Mouse (Mus musculus) thymus, postnatal 25 days (tissue): ENCODE data around the gene Agk.

ENCODE experiments used
- DNase-seq: peaks from one replicate; pipeline ENCODE4 v3.0.0; 2022

Agk gene

GRCm38 (mm10) chr6:40413565-40413964 is 88.6 kb downstream of the Agk start:
- DNase-seq, result no peak

DNA sequence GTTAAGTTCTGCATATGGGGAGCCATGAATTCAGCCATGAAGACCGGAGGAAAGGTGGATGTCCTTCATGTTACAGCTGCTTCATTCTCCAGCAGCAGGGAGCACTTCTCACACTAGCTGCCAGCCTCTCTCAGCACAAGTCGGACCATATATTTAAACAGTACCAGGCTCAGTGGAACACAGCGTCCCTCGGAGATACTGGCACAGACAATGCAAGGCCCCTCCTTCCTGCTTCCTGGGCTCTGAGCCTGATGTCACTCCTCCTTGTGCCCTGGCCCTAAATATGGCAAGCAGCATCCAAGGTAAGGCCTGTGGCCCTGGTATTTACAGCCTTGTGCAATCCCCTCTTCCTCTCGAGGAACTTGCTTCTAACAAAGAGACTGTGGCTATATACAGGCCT is 90.8 kb downstream of the Agk start:
- no peak for DNase-seq

DNA sequence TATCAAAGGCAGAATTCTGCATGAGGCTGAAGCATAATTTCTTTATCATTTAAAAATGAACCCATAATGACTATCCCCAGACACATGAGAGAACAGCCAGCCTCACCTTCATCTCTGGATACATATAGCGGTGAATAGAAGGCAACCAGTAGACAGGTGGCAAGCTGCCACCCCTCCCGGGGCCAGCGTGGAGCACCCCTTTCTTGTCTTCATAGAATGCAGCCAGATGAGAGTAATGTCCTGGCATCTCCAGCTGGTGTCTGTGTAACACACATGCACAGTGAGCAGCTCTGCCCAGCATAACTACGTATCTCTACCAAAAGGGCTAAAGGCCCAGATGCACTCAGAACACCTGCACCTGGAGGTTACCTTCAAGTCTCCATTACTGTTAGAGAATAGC is 93.4 kb downstream of the Agk start:
- no peak for DNase-seq

DNA sequence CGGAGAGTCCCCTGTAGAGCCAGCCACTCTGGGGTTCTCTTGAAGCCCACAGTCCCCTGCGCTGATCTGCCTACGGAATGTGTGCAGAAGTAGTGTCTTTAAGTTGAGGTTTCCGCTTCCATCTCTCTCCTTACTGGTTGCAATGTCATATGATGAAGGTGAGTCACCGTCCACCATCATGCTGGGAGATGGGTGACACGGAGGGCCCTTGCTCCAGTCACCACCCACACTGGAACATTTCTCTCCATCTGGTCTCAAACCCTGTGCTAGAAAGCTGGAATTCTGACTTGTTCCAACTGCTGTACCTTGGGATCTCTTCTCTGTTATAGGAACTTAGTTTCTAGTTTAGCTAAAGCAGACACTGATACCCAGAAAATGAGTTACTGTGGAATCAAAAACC is 96.1 kb downstream of the Agk start:
- no peak for DNase-seq

DNA sequence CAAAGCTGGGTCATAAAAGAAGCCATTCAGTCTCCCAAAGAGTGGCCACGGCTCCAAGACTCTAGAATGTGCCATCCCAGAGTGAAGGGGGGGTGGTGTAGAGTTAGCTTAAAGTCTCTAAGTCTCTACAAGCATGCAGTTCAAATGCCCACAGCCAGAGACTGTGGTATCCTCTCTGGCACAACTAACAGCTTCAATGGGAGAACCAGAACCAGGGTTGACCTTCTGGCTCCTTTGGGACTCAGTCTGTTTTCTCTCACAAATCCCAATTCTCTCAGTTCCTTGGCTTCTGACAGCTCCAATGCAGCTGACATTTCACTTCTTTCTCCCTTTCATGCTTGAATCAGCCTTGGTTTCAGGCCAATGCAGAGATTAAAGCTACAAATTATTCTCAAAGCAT is 98.0 kb downstream of the Agk start:
- DNase-seq, result no peak

GRCm38 (mm10) chr6:40423774-40424173 is 98.8 kb downstream of the Agk start:
- peak; percentile 62 for DNase-seq

DNA sequence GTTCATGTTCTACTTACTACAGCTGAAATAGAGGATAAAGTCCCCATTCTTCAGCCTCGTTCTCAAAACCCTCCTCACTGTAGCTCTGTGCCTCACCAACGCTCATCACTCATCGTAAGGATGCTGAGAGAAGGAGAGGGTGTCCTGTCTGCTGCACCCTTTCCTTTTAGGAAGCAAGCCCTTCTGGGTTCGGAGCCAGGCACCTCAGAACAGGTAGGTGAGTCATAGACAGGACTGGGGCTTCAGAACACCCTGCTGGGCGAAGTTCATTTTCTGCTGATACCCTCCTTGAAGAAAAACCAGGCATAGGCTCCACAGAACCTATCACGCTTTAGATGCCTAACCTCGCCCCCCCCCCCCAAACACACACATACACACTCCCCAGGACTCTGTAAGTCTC is 102.5 kb downstream of the Agk start:
- DNase-seq, result no peak

DNA sequence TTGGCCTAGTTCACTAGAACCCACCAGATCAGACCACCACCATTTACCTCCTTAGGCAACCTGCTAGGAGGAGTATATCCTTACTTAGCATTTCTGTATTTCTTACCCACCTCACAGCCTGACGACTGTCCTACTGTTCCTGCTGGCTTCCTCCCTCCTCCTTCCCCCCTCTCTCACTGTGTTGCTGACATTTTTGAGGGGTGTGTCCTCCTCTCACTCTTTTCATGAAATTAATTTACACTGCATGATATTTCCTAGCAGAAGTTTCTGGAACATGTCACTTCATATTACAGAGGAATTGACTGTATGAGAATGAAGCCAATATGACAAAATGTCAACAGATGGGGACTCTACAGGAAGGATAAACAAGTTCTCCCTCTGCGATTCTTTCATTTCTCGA is 103.7 kb downstream of the Agk start:
- no peak for DNase-seq

DNA sequence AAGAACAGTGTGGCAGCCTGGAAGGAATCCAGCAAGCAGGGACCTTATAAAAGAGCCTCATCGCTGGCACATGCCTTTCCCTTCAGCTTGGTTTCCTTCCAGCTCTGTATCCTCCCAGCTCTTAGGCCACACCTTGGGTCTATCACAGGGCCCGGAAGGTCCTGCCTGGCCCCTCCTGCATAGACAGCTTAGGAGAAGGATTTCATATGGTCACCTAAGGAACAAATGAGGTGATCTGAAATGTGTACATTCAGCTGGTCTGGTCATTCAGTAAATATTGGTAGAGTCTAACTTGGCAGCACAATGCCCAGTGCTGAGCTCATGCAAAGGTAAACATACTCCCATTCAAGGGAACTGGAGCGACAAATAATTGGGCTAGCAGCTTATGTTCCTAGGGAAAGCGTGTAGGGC is 104.6 kb downstream of the Agk start:
- DNase-seq, result no peak

GRCm38 (mm10) chr6:40430251-40430650 is 105.3 kb downstream of the Agk start:
- DNase-seq, result no peak

DNA sequence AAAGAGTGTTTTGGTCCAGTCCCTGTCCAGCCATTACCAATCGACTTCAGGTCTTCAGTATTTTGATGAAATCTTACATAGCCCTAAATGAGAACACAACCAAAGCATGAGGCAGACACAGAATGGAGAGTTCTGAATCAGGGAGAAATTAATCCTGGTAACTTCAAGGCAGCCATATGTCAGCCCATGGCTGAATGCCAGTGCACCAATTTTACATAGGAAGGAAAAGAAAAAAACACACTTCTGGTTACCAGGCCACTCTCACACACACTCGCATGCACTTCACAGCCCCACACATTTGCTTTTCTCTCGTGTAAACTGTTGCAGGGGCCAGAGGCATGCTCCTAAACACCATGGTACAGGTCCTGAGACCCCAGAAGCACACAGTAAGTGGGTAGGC is 105.9 kb downstream of the Agk start:
- no peak for DNase-seq

GRCm38 (mm10) chr6:40431356-40431755 is 106.4 kb downstream of the Agk start:
- DNase-seq, result no peak

DNA sequence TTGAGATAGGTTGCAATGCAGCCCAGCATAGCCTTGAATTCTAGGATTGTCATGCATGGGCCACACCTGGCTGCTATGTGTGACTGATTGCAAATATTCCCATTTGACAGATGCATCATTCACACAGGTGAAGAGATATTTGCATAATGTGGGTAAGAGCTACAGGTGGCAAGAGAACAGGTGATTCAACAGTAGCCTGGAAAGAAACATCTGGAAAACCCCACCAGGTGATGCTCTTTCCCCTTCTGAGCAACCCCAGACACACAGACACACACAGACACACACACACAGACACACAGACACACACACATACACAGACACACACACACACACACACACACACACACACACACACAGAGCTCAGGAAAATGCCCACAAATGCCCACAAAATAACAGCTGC is 106.8 kb downstream of the Agk start:
- DNase-seq, result no peak

- no peak for DNase-seq
These were observed 107.6 kb downstream of the Agk start for GRCm38 (mm10) chr6:40432346-40433275.

DNA sequence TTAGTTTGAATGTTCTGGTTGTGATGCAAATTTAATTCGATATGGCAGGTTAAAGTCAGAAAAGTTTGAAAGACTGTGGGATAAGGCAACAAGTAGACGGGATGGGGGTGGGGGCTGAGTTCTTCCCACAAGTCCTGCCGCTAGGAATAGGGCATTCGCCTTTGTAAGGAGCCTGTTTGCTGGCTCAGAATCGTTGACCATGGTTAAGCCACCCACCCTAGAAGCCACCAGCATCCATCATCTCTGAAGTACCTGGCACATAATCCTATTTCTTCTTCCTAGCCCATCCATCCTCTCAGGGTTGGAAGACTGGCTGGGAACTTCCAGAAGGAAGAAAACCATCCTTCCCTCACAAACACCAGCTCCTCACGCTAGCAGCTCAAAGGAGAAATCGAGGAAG is 109.7 kb downstream of the Agk start:
- DNase-seq, result no peak

DNA sequence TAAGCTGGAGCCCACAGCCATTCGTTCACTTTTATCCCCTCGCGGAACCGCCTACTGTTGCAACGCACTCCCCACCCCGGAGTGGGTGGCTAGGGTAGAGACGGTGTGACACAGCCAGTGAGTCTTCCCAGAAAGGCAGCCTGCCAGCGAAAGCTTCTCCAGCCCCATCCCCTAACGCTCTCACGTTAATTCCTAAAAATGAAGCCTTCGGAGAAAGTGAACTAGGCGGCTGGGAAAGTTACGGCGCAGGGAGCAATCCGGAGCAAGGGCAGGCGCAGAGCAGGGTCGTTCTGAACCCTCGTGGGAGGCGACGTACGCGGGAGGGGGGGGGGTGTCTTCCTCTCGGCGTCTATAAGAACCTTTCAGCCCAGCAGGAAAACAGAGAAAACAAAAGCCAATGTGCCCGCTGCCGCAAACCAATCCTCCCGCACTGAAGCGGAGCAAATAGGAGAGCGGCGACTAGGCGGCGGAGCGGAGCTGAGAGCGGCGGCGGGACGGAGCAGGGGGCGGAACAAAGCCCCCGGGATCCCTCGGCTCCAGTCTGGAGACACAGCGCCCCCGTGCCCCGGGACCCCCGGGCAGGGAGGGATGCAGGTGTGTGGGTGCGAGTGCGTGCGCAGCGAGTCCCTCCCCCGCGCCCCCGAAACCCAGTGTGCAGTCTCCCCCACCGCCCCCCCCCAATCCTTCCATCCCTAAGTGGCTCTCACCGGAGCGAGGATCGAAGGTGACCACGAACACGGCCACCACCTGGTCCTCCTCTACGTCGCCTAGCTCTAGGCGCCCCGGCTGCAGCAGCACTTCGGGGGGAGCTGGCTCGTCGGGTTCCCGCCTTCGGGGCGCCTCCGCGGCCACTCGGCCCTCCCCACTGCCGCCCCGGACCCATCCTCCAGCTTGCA is 110.4 kb downstream of the Agk start:
- DNase-seq, result peak; percentile 71

DNA sequence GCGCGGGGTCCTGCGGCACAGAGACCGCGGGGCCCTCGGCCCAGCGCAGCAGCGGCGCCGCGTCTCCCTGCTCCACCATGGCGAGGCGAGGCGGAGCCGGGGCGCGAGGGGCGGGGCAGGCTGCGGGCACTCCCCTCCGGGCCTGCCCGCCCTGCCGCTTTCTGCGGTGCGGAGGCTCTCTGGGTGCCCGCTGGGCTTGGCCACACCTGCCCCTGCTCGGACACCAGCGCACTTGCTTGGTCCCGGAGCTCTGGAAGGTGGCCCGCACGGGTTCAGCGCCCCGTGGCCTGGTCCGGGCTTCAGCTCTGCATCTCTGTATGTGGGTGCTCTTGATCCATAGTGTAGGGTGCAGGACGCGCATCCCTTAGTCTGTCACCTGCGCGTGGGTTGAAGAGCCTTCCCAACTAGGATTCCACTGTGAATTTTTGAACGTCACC is 111.1 kb downstream of the Agk start, which contains the start of gene E330009J07Rik:
Gene E330009J07Rik (minus strand): TSS at position 89 of the 437 bp plus-strand sequence.
- peak; percentile 86 for DNase-seq

GRCm38 (mm10) chr6:40438936-40439335 is 114.0 kb downstream of the Agk start, which contains the start of gene Wee2:
Gene Wee2, plus strand, starts transcription at chr6:40439088.
- no peak for DNase-seq

DNA sequence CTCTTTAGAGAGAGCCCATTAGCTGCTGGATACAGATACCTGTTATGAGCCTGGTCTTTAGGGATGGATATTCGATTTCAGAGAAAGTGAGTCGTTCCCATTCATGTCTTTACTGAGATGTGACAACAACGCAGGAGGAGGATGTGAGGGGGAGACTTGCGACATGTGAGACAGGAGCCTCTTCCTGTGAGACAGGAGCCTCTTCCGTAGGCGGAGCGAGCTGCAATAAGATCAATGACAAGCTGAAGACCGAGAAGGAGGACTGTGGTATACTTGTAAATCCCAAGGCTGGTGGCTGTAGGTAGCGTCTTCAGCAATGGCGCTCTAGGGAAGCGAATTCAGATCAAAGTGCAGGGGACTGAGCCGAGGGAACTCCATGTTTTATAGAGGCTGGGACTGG is 114.8 kb downstream of the Agk start:
- peak; percentile 45 for DNase-seq

DNA sequence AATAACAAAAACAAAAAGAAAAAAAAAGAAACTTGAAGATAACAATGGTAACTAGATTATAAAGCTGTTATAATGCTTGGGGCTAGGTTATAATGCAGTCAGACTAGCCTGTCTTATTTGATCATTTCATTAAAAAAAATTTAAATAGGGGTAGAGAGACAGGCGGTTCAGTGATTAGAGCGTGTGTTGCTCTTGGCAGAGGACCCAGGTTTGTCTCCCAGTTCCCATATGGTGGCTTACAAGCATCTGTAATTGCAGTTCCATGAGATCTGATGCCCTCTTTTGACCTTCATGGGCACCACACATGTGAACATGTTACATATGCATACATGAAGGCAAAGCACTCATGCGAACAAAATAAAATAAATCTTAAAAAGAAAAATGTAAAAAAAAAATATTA is 116.3 kb downstream of the Agk start:
- no peak for DNase-seq

GRCm38 (mm10) chr6:40441755-40442154 is 116.8 kb downstream of the Agk start:
- DNase-seq, result peak; percentile 20

DNA sequence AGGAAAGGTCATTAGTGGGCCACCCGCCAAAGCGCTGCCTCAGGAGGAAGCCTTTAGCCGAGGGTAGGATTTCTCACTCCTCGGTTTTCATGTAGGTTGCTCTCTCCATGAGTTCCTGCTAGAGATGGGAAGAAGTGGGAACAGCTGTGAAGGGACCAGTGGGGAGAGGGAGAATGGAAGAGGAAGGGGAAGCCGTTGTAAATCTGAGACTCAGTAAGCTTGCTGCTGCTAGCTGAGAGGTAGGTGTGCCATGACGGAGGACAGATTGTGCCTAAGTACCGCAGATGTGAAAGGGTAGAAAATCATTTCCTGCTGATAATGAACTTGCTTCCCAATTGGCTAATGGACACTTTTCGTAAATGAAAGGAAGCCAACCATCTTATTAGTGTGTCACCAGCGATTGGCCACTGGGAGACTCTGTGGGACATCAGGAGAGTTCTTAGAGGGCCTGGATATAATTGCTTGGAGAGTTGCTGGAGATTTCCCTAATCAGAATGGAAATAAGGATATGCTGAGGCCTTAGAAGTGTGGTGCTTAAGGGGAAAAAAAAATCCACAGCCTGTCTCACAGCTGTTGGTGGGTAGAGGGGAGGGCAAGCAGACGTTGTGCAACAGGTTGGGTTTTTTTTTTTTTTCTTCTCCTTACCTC is 118.4 kb downstream of the Agk start:
- DNase-seq, result no peak
